Mouse (Mus musculus) c-Kit-positive CD71-positive TER-119-positive erythroid progenitor cells, embryonic 14.5 days (primary cell): ENCODE measurements around the gene Ifngr1.

Source experiments
- DNase-seq: peaks from one replicate; pipeline ENCODE4 v3.0.0-alpha.2; 2013; ENCODE audit warnings: low spot score

Ifngr1 gene

DNA sequence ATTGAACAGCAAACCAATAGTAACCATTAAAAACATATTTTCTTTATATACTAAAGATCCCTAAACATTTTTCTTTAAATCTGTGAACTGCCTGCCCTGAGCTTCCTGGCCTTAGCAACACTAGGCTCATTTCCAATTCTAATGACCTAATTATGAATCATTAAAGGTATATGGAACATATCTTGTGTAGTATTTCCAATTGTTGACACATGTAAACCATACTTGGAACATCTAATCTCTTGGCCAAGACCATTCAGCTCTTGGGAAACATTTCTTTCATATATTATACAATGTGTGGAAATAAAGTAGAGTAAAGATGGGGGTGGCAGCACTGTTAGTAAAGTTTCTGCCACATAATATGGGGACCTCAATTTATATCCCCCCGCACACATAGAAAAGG lies 47.9 kb downstream of the Ifngr1 start:
- no peak for DNase-seq

DNA sequence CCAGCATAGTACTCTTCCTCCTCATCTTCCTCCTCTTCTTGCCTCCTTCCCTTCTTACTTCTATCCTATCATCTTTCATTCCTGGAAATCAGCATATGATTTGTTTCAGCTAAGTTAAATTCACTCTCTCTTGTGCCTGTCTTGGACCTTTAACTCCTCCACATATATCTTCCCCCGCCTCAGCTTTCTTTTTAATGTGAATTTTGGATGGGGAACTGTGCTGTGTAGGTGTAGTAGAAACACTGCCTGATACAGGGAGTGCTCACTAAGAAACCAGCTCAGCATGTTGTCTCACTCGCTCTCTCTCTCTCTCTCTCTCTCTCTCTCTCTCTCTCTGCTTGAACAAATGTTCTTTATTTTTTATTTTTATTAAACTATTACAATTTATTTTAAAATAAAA lies 53.4 kb downstream of the Ifngr1 start:
- DNase-seq: no peak

DNA sequence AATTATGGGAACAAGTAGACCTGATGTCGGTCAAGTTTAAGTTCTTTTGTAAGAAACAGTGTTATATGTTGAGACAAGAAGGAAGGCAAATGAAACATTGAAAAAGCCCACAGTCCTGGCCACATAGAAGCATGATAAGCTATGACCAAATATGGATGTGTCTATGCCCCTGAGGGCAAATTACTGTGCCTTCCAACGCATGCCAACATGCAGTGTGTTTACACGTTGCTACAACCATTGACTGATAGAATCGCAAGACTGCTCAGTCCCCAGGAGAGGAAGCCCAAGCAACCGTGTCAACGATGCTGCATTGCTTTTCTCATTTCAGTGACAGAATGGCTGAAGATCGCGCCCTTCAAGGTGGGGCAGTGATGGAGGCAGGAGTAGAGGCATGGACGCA lies 65.7 kb downstream of the Ifngr1 start:
- no peak for DNase-seq
